Mouse (Mus musculus) B cell, adult (primary cell): ENCODE results near the gene Nr1h4. TPM values are rescaled to one million over a fixed set of nuclear protein-coding genes. Genes with fewer than 3 reads are reported as not detected.

Experiments
- total RNA-seq: library from RNA; stranded (reverse); gene quantifications from 4 replicates; pipeline ENCODE4 v1.2.4, GENCODE M21; 2023; ENCODE audit not compliant: inconsistent age

Nr1h4 gene
- not detected in 4 replicates for total RNA-seq

GRCm38 (mm10) chr10:89532929-89533727 lies at the start of gene Nr1h4:
Nr1h4 (minus strand) TSS chr10:89533585.

GRCm38 (mm10) chr10:89443623-89444151 lies 89.7 kb downstream of the Nr1h4 start, which contains the start of gene Gas2l3:
Gas2l3 (minus strand) TSS chr10:89443967.

Other genes starting within 250 kb of the Nr1h4 start
- not detected in 4 replicates for gene Ano4, start 188.8 kb downstream of the Nr1h4 start, total RNA-seq
- 0.36 to 4.4 TPM (median 0.96 TPM) in 4 replicates for gene Gas2l3, start 89.6 kb downstream of the Nr1h4 start, total RNA-seq
- gene Slc17a8, start 87.7 kb upstream of the Nr1h4 start, total RNA-seq, result 0.27 TPM in 1 of 4 replicates, not detected in the others
- gene Scyl2, start 152.7 kb upstream of the Nr1h4 start, total RNA-seq, result 34.6 to 40.9 TPM (median 37.8 TPM) in 4 replicates
- gene Actr6, start 198.7 kb upstream of the Nr1h4 start, total RNA-seq, result 12.2 to 23.2 TPM (median 15.9 TPM) in 4 replicates
- 55.4 to 63.7 TPM (median 59.7 TPM) in 4 replicates for gene Uhrf1bp1l, start 211.4 kb upstream of the Nr1h4 start, total RNA-seq